Mouse (Mus musculus): ENCODE results near the gene Ripor3. TPM values are rescaled to one million over a fixed set of nuclear protein-coding genes. Genes with fewer than 3 reads are reported as not detected.

The Ripor3 gene
- total RNA-seq, 2 experiments from 2014 or later, result not detected

DNA sequence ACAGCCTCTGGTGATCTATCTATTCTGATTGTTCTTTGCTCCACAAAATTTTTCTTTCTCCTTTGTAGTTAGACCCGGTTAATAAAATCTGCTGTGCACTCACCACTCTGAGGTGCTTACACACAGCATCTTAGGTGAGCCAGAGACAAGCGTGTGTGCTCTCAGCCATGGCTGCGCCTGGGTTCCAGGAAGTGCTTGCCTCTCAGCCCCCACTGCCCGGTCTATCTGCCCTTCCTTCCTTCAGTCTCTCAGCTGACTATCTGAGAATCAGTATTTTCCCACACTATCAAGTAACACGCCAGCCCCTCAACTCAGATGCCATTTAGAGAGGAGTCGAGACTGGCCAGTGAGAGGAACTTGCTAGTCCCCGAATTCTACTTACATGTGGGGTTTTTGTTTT is 50.4 kb downstream of the Ripor3 start:
- ATAC-seq (replicated peaks; ENCODE audit: poor library complexity, severe bottlenecking), result no peak

DNA sequence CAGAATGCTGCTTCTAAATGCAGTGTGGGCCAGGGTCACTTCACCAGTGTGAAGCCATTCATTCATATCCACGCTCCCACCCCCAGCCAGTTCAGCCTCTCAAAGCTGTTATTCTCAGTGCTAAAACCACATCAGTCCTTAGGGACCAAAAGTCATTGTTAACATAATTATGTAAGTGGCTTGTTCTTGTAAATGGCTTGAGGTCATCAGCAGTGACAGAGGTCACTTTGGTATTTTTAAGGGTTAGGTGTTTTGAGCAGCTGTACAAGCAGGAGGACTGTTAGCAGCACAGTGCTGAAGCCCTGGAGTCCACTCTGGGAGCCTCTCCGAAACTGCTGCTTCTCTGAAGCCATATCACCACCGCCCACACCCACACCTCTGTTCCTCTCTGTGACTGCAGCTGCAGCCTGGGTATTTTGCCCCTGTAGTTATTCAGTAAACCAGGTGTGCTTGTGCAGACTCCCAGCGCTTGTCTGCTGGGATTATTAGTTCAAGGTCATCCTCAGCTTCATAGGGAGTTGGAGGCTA is 51.0 kb downstream of the Ripor3 start:
- ATAC-seq (replicated peaks; ENCODE audit: poor library complexity, severe bottlenecking), result peak; percentile 26

- peak; percentile 70 for ATAC-seq (replicated peaks; ENCODE audit: poor library complexity, severe bottlenecking)
Measured at GRCm38 (mm10) chr2:167958843-167959242, 51.6 kb downstream of the Ripor3 start.

GRCm38 (mm10) chr2:167958082-167958788 is 52.2 kb downstream of the Ripor3 start:
- ATAC-seq (replicated peaks; ENCODE audit: poor library complexity, severe bottlenecking), result no peak

DNA sequence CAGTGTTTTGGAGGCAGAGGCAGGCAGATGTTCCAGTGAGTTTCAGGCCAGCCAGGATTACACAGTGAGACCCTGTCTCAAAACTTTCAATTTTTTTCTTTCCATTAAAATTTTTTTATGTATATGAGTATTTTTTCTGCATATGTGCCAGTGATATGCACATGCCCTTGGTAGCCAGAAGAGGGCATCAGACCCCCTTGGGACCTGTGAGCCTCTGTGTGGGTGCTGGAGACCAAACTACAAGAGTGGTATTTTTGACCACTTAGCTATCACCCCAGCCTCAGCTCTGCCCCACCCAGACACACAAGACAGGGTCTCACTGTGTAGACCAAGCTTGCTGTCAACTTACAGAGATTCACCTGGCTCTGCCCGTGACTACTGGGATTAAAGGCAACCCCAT is 52.9 kb downstream of the Ripor3 start:
- ATAC-seq (replicated peaks; ENCODE audit: poor library complexity, severe bottlenecking), result peak; percentile 41; the same call in 1 of the 2 replicates

GRCm38 (mm10) chr2:167954928-167955327 is 55.5 kb downstream of the Ripor3 start:
- ATAC-seq (replicated peaks; ENCODE audit: poor library complexity, severe bottlenecking), result no peak

- no peak for ATAC-seq (replicated peaks; ENCODE audit: poor library complexity, severe bottlenecking)
Measured at GRCm38 (mm10) chr2:167953819-167954218, 56.6 kb downstream of the Ripor3 start.

DNA sequence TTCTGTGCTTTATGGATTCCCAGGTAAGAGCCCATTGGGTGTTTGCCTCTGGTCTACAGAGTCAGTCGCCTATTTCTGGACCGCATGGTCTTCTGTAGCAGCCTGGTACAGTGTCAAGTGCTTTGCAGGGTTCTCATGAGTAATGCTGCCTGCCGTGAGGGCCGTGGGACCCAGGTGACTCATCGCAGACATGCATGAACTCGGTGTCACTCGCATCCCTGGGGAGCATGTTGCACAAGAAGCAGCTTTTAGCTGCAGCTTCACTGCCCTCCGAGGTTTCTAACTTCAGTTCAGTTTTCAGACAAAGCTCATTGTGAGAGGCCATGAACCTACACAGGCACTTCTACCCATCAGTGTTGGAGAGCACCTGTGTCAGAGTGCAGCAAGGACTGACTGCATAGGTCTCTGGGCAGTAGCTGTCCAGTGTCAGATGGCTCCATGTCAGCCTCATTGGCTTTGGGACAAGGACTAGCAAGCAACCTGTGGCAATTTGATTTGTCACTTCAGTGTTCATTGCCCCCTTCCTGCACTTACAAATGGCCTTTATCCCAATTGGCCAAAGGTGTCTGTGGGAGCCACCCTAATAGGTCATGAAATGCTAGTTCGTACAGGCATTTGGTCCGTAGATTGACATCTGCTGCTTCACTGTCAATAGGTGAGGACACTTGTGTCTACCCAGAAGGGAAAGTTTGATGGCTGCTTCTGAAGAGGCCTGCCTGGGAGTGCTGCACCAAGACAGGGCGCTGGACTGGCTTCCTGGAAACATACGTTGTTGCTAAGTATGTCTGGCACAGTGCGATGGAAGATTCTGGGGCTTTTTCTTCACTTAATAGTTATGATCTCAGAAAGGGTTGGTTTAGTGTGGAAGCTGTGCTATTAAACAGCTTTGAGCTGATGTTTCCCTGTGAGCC is 58.9 kb downstream of the Ripor3 start:
- no peak for ATAC-seq (replicated peaks; ENCODE audit: poor library complexity, severe bottlenecking)

- ATAC-seq (replicated peaks; ENCODE audit: poor library complexity, severe bottlenecking), result no peak
Measured at GRCm38 (mm10) chr2:167950681-167951080, 59.7 kb downstream of the Ripor3 start.

- no peak for ATAC-seq (replicated peaks; ENCODE audit: poor library complexity, severe bottlenecking)
Measured at GRCm38 (mm10) chr2:167949808-167950207, 60.6 kb downstream of the Ripor3 start.

- peak; percentile 88 for ATAC-seq (replicated peaks; ENCODE audit: poor library complexity, severe bottlenecking)
Measured at GRCm38 (mm10) chr2:167949250-167949649, 61.2 kb downstream of the Ripor3 start.

DNA sequence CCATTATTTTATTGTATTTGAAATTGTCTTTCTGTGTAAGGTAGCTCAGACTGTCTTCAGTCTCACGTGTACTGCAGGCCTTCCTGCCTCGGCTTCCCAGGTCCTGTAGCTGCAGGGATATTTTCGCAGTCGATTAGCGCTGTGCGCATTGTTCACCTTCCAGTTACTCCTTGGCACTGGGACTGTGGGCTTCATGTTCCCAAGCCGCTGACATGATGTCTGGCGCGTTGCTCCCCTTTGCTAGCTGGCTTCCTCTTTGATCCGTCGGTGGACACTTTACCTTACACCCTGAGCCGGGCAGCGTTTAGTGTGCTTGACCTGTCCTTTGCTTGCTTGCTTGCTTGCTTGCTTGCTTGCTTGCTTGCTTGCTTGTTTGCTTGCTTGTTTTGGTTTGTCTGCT is 61.9 kb downstream of the Ripor3 start:
- no peak for ATAC-seq (replicated peaks; ENCODE audit: poor library complexity, severe bottlenecking)

DNA sequence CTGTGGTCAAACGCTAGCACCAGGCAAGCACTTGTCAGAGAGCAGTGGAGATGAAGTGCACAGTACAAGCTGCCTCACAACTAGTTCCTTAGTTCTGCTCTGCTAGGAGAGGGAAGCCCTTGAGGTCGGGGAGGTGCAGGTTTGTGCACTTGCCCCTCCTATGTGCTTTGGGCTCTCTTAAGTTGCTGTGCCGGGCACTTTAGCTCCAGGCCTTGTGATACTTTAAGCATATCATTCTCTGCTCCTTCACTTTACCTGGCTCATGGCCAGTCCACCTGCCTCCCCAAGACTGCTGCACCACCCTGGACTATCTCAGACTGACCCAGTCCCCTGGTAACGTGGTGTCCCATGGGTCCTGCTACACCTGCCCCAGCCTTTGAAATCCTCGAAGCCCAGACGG is 62.4 kb downstream of the Ripor3 start:
- ATAC-seq (replicated peaks; ENCODE audit: poor library complexity, severe bottlenecking), result 0 out of 2 replicates have a peak, but pooled peaks have one; percentile 6

DNA sequence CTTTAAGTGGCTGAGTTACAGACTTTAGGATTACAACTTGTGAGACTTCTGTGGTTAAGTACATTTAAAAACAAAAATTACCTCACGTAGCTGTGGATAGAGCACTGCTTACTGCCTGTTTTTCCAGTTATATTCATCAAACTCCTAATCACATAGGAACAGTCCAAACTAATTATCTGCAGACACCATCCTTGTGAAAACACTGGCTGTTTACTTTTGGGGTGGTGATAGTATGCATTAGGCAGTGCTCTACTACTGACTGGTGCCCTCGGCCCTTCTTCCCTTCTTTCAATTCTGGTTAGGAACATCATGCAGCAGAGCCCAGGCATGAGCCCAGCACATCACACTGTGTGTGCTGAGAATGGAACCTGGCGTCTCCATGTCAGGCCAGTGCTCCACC is 63.2 kb downstream of the Ripor3 start:
- no peak for ATAC-seq (replicated peaks; ENCODE audit: poor library complexity, severe bottlenecking)

DNA sequence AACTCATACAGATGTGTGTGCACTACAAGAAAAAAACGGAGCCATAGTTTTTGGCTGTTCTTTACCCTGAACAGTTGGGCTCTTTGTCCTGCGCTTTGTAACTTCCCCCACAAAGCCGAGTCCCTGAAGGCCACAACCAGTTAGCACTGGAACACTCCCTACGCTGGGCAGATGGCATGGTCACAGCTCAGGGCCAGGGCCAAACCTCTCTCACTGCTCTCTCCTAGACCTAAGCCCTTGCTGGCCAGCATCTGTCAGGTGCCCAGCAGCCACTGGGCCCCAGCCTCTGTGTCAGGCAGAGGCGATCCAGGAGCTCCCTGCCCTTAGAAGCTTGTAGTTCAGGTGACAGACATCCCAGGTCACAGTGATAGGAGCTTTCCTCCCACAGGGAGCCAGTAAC is 65.0 kb downstream of the Ripor3 start:
- no peak for ATAC-seq (replicated peaks; ENCODE audit: poor library complexity, severe bottlenecking)

- ATAC-seq (replicated peaks; ENCODE audit: poor library complexity, severe bottlenecking), result no peak
Measured at GRCm38 (mm10) chr2:167944193-167944592, 66.2 kb downstream of the Ripor3 start.

GRCm38 (mm10) chr2:167942926-167943633 is 67.3 kb downstream of the Ripor3 start:
- peak; percentile 64 for ATAC-seq (replicated peaks; ENCODE audit: poor library complexity, severe bottlenecking)

GRCm38 (mm10) chr2:167942199-167942925 is 68.1 kb downstream of the Ripor3 start:
- ATAC-seq (replicated peaks; ENCODE audit: poor library complexity, severe bottlenecking), result peak; percentile 17

GRCm38 (mm10) chr2:167941745-167942176 is 68.7 kb downstream of the Ripor3 start:
- 0 out of 2 replicates have a peak, but pooled peaks have one; percentile 2 for ATAC-seq (replicated peaks; ENCODE audit: poor library complexity, severe bottlenecking)

DNA sequence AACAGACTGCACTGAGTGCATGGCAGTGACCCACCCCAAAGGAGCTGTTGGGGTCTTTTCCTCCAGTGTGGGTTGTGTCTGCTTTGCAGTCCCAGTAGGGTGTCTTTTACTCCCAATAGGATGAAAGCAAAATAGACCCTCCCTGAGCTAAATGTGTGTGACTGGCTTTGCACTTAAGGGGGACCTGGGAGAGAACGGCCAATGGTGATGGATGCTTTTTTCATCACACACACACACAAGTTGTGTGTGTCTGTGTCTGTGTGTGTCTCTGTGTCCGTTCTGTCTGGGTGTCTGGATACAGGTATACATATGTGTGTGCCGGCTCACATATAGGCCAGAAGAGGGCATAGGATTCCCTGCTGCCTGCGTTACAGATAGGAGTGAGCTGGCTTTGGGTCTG is 69.1 kb downstream of the Ripor3 start:
- no peak for ATAC-seq (replicated peaks; ENCODE audit: poor library complexity, severe bottlenecking)

All from granulocyte monocyte progenitor cell, adult 5-6 weeks (primary cell).